Mouse (Mus musculus): ENCODE measurements at regions not wholly inside any gene's neighbourhood (a gene's known extent, or its start where the extent isn't known, plus 50 kb on each side); places are given as distances from the start of the nearest gene placed in this dataset.

DNA sequence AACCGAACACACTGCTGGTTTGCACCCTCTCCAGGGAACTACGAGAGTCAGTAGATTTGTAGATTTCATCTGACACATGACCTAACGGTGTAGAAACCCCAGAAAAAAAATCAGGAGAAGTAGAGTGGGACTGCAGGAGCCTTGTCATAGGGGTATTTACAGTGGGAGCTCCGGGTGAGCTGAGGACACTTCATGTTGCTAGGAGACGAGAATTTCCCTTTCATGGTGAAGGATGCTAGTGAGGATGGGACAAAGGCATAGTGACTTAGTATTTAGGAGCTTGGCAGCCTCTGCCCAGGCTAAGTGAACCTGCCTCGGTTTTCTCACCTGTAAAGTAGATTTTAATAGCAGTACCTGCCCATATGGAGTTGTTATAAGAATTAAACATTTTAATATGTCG, 52.8 kb upstream of the Epha4 start:
- no peak for DNase-seq (ENCODE audit: low read depth, low spot score)

Measured in R1 (cell line).